Mouse (Mus musculus) E14TG2a.4 (cell line): Measurements from ENCODE around the gene Inhbc.

Experiments used
- CTCF ChIP-seq: conservative IDR thresholded peaks from 2 replicates; pipeline ENCODE4 v1.5.1; 2014; ENCODE audit warnings: low read length
- NANOG ChIP-seq: IDR thresholded peaks from 2 replicates; pipeline ENCODE4 v1.6.1; 2014; ENCODE audit warnings: borderline replicate concordance, low read length, mixed read lengths
- POU5F1 ChIP-seq: IDR thresholded peaks from 2 replicates; pipeline ENCODE4 v1.6.1; 2014; ENCODE audit warnings: low read length, borderline replicate concordance

GRCm38 (mm10) chr10:127311476-127312355, 58.5 kb downstream of the Inhbc start, which contains the start of gene Mars:
- TF ChIP-seq CTCF (no peak), POU5F1 (no peak), NANOG (no peak)
